Mouse (Mus musculus): ENCODE measurements around the gene Rcn2. TPM values are rescaled to one million over a fixed set of nuclear protein-coding genes. Genes with fewer than 3 reads are reported as not detected.
"Not testable (repeated sequence)": the region's sequence is repeated elsewhere in the genome, so short reads cannot be mapped to it uniquely, and the experiment has no call there.

Rcn2 gene
- total RNA-seq (2021), result 100 to 1,000 TPM; 114 to 127 TPM

DNA sequence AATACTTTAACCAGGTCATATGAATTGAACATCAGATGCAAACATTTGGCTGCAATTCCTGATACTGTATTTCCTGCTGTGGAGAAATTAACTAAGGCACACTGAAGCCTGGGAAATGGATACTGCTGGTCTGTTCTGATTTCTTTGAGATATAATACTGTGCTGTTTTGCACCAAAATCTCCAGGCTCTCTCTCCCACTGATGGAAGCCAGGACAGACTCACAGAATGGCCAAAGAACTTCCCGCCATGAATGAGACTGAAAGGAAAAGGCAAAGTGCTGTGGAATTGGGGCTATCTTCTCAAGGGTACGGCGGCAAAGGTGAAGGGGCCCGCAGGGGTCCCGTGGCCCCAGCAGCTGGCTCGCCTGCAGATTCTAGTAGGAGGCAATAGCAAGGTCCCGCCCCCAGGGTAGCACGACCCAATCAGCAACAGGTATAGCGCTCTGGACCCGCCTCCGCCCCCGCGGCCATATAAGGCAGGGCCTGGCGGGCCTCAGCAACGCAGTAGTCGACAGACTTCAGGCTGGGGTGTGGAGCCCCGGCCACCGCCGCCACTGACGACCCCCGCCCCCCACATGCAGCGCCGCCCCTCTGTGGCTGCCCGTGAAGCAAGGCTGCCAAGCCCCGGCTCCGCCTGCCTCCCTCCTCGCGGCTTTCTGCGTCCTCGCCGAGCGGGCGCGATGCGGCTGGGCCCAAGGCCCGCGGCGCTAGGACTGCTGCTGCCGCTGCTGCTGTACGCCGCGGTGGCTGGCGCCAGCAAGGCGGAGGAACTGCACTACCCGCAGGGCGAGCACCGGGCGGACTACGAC, at the start of gene Rcn2:
TSS of gene Rcn2 (plus strand) at position 474 of the 809 bp plus-strand sequence.
- peak; percentile 93 to 96 for DNase-seq (ENCODE audit: extremely low spot score in 1 of 2, low spot score in 2 of 2)
- intact Hi-C loops (cut with DNase I), result no loop called here

DNA sequence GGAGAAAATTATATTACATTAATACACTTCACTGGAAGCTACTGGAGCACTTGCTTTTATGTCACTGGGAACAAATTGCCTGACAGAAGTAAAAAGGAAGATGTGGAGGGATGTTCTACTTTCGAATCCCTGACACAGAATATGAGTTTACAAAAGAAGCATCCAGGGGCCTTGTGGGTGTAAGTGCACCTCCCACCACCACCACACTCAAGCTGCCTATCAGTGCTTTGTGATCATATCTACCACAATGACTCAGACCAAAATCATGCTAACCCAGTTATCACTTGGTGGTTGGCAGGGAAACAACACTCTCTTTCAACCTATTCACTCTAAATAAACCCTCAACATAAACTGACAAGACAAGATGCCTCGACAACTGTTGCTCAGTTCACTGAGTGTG, 37.0 kb upstream of the Rcn2 start:
- intact Hi-C loops (cut with DNase I); DNase-seq (ENCODE audit: extremely low spot score in 1 of 2, low spot score in 2 of 2): not testable (repeated sequence)

DNA sequence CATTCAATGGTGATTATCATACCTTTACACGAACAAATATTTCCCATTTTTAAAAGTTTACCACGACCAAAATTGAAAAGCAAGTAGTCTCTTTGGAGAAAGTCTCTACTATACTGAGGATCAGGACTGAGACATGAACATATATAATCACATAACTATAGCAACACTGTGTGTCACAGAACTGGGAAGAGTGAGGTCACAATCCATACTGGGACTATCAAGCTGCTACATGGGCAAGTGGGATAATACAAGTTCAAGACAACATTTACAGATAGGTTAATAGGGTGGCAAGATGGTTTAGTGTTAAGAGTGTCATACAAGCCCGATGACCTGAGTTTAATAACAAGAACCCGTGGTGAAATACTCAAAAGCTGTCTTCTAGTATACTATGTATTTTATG, 31.2 kb upstream of the Rcn2 start, which contains the start of gene 4930563M21Rik:
TSS of gene 4930563M21Rik (minus strand) at position 101 of the 400 bp plus-strand sequence.
- no peak for DNase-seq (ENCODE audit: extremely low spot score in 1 of 2, low spot score in 2 of 2)
- intact Hi-C loops (cut with DNase I), result no loop called here

DNA sequence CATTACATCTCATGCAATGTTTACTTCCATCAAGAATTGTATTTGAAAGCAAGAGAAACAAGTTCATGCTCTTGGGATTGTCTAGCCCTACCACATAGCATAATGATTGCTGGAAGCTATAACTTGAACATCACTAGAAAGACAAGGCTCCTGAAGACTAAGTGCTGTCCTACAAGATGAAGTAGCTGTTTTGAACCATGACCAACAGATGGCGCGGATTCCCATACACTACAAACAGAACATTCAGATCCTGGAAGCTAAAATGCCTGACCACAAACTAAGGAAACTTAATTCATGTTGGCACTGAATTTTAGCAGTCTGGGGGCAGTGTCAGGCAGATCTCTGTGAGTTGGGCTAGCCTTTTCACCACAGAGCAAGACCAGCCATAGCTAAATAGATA, 16.9 kb upstream of the Rcn2 start:
- intact Hi-C loops (cut with DNase I), result no loop called here
- no peak for DNase-seq (ENCODE audit: extremely low spot score in 1 of 2, low spot score in 2 of 2)

DNA sequence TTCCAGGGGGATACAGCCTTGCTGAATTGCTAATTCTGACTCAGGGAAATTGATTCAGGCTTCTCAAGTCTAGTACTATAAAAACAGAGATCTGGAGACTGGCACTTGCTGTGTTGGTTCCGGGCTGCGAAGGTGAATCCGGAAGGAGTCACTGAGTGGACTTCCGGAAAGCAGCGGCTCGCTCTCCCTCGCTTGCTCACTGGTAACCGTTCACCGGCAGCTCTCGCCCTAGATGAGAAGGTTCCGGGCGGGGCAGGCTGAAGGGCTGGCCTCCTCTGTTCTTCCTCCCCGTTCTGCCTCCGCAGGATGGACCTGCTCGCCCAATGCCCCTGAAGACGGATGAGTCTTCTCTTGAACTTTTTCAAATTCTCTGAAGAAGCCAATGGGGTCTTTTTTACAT, 14.4 kb upstream of the Rcn2 start:
- peak in 1 of 2 experiments; percentile 25 for DNase-seq (ENCODE audit: extremely low spot score in 1 of 2, low spot score in 2 of 2)
- intact Hi-C loops (cut with DNase I), result no loop called here

DNA sequence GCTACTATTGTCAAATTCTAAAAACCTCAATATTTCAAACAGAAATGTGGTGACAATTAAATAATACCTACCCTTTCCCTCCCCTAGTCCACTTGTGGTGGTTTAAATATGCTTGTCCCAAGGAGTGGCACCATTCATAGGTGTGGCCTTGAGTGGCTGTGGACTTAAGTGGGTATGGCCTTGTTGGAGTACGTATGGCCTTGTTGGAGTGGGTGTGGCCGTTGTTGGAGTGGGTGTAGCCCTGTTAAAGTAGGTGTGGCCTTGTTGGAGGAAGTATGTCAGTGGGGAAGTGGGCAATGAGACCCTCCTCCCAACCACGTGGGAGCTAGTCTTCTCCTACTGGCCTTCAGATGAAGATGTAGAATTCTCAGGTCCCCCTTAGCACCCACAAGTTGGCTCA, 9.4 kb upstream of the Rcn2 start:
- no peak for DNase-seq (ENCODE audit: extremely low spot score in 1 of 2, low spot score in 2 of 2)
- intact Hi-C loops (cut with DNase I), result no loop called here

DNA sequence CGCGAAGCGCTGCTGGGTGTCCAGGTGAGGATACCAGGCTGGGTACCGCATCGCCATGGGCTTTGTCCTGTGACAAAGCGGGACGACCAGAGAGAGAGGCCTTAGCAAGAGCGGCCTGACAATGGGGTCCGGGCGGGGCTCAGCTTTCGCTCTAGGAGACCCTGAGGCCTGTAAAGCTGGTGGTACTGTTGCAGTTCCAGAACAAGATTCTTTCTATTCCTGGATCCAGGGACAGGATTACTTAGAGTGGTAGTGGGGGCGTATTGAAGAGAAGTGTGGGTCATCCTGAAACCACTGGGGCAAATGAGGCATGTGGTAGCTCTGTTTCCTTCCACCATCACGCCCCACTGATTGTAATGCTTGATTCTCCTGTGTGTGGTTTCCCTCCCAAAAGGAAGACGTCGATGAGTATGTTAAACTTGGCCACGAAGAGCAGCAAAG, 556 bp downstream of the Rcn2 start:
- DNase-seq (ENCODE audit: extremely low spot score in 1 of 2, low spot score in 2 of 2), result no peak
- intact Hi-C loops (cut with DNase I), result no loop called here

DNA sequence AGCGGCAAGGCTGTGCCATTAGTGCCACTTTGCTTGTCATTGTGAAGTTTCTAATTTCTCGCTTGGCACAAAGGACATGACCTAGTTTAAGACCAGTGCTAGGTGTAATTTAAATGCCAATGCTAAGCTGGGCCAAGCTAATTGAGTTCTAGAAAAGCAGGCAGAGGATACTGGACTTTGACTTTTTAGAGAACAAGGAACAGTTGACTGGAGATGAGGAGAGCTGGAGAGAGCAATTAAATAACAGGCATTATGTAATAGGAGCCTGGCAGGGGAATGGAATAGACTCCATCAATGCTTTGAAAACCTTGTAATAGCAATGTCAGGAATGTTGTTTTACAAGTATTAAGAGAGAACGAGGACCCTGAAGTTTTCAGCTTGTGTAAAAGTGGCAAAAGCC, 12.2 kb downstream of the Rcn2 start:
- DNase-seq (ENCODE audit: extremely low spot score in 1 of 2, low spot score in 2 of 2), result peak in 1 of 2 experiments; percentile 16
- intact Hi-C loops (cut with DNase I), result no loop called here

DNA sequence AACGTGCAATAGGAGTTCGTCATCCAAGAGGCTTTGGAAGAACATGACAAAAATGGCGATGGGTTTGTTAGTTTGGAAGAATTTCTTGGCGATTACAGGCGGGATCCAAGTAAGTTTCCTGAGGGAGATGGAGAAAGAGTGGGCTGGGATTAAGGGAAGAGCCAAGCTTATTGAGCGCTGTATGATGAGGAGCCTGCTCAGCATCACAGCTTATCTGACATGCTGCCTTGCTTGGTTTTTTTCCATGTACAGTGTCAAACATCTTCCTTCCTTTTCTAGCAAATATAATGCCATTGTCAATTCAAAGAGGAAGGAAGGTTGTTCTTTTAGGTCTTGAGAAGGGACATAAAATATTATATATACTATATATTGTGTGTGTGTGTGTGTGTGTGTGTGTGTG, 14.5 kb downstream of the Rcn2 start:
- DNase-seq (ENCODE audit: extremely low spot score in 1 of 2, low spot score in 2 of 2), result no peak
- intact Hi-C loops (cut with DNase I), result no loop called here

DNA sequence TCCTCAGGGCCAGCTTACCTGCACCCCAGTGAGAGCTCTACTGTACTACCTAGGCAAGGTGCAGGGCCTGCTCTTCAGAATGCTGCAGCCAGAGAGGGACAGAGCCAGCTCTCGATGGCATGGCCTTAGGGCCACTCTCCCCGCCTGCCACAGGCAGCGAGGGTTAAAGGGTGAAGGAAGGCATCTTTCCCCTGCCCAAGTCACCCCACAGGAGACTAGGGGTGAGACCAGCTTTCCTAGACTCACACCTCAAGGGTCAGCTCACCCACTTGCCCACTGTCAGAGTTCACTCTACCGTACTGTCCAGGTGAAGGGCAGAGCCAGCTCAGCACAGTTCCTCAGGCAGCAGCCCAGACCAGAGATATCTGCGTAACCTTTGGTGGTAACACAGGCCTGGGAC, 20.7 kb downstream of the Rcn2 start:
- intact Hi-C loops (cut with DNase I), result no loop called here
- no peak for DNase-seq (ENCODE audit: extremely low spot score in 1 of 2, low spot score in 2 of 2)

DNA sequence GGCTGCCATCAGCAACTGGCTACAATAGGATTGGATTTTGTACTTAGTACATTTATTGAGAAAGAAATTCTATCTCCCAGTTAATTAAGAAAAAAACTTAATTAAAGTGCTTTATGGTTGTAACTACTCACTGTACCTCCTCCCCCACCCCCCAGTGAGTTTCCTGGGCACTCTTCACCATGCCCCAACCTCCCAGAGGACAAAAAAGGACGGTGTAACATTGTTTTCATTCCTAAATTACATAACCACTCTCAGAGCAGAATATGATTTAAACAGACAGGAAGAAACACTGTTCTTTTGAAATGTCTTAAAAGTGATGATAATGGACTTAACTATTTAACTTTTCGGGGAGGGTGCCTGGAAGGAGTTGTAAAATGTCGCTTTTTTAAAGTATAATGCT, 23.4 kb downstream of the Rcn2 start:
- no peak for DNase-seq (ENCODE audit: extremely low spot score in 1 of 2, low spot score in 2 of 2)
- intact Hi-C loops (cut with DNase I), result no loop called here

DNA sequence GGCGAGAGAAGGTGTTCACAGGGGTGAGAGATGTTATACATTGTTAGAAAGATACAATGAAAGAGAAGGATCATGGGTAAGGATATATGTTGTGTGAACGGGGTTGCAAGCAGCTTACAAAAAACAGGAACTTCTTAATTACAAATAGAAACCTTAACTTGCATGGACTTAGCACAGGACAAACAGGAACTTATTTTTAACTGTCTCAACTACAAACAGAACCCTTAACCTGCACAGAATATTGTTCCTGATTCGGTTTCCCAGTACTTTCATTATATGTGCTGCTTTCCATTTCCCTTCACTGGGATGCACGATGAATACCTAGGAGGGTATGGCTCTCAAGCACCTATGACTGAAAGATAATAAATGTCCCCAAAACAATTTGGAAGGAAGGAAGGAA, 26.3 kb downstream of the Rcn2 start:
- intact Hi-C loops (cut with DNase I), result no loop called here

DNA sequence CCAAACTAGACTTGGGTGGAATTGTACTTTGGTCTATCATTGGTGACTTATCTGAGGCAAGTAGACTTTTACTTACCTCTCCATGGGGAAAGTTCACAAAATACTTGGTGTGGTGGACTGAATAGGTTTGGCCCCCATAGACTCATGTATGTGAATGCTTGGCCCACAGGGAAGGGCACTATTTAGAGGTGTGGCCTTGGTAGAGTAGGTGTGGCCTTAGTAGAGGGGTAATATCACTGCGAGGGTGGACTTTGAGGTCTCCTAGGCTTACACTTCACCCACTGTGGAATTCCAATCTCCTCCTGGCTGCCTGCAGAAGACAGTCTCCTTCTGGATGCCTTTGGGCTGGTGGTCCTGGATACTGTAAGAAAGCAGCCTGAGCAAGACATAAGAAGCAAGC, 27.0 kb downstream of the Rcn2 start:
- intact Hi-C loops (cut with DNase I), result no loop called here
- no peak for DNase-seq (ENCODE audit: extremely low spot score in 1 of 2, low spot score in 2 of 2)

More for the DNA sequence above, 26.3 kb downstream of the Rcn2 start:
- DNase-seq (ENCODE audit: extremely low spot score in 1 of 2, low spot score in 2 of 2), result no peak

DNA sequence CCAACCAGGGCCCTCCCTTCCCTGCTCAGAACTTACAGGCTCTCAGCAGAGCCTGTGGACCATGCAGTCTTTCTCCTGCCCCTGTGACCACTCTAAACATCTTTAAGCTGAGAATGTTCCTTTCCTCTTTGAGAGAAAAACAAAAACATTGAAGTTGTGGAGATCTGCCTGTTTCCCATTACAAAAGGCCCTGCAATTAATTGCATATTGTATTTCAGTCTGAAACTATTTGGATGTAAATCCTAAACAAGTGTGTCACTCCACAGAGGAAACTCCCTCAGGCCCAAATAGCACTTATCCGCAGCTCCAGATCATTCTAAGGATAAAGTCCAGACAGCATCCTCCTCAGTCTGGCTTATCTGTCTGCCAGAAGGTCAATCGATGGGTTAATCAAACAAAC, 31.2 kb downstream of the Rcn2 start:
- intact Hi-C loops (cut with DNase I), result no loop called here
- DNase-seq (ENCODE audit: extremely low spot score in 1 of 2, low spot score in 2 of 2), result no peak

DNA sequence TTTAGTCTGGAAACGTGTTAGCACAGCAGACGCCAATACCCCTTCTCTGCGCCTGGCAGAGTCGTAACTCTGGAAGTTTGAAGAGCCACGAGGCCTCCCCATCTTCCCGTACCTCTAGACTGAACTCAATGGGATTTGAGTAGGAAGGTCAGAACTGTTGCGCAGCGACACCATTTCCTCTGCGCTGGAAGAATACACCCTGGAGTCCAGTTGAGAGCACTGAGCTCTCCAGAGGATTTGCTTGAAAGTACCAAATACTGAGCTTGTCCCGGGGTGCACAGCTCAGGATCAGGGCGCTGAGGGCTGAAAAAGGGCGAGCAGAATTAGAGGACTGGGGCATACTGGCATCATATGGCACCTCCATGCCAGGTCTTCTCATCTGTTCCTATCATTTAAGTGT, 33.2 kb downstream of the Rcn2 start:
- DNase-seq (ENCODE audit: extremely low spot score in 1 of 2, low spot score in 2 of 2), result no peak
- intact Hi-C loops (cut with DNase I), result no loop called here

DNA sequence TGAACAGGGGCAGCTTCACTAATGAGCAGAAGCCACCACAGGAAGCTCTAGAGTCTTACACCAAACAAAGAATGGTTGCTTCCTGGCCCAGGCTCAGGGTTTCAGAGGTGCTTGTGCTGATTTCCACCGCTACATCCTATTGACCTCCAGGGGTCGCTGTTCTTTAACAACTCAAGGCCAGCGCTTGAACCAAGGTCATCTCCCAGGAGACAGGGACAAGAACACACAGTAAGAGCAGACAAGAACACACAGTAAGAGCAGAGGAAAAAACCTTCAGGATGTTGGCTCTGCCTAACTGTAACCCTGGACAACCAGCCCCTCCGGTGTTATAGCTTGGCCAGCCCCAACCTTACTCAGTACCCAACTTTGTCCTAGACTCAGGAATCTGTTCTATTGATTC, 33.6 kb downstream of the Rcn2 start:
- DNase-seq (ENCODE audit: extremely low spot score in 1 of 2, low spot score in 2 of 2), result peak; percentile 72 to 75
- intact Hi-C loops (cut with DNase I), result no loop called here

DNA sequence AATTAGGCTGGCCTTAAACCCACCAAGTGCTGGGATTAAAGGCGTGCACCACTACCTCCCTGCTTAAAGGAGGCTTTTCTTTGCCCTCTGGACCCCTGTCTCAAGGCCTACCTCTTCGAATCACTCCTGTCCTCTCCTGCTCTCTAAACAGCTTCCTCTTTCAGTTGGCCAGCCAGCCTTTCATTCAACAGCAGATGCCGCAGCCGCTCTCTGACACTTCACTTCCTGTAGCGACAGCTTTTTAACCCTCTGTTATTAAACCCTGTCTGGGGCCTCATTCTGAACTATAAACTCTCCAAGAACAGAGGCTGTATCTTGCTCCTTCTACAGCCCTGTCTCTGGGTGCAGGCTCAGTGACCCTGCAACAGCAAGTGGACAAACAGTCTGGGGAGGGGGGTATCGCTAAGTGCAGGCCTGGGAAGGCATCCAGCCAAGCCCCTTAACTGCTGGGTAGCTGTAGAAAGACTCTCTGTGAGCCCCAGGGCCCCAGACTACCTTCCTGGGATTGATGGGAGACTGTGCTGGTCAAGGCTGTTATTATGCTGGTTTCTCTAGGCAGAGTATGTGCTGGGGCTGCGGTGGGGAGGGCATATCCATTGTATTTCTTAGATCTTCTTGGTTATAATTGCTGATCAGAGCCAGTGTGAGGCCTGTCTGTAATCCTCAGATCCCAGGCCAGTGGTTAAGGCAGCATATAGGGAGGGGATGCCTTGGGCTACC, 34.4 kb downstream of the Rcn2 start:
- peak in 1 of 2 experiments; percentile 52 for DNase-seq (ENCODE audit: extremely low spot score in 1 of 2, low spot score in 2 of 2)
- intact Hi-C loops (cut with DNase I), result no loop called here

DNA sequence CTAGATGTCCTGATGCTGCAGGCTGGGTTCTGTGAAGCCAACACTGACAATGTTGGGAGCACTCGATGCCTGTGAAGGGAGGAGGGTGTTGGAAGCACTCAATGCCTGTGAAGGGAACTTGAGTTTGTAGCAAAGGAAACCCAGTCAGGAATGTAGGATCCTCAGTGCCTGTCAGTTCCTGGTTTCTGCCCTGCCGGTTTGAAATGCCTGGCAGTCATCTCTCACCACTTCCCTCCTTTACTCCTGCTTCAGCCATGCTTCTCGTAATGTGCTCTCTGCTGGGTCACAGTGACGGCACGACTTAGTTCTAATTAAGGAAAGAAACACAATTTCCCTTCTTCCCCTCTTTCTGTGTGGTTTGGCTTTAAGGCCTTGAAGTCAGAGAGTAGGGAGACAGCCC, 37.9 kb downstream of the Rcn2 start:
- DNase-seq (ENCODE audit: extremely low spot score in 1 of 2, low spot score in 2 of 2), result no peak
- intact Hi-C loops (cut with DNase I), result no loop called here

DNA sequence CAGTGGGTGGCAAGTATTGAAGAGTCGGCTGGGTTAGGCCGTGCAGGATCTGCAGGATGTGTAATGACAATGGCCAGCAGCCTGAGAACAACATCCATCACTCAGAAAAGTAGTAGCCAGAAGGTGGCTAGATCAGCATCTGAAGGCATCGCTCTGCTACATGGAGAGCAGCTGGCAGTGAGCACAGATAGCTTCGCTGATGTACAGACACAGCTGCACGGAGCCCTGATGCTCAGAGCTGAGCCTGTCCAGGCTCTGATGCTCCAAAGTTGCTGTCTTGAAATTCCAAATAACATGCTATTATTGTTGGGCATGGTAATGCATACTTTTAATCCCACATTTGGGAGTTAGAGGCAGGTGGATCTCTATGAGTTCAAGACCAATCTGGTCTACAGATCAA, 44.9 kb downstream of the Rcn2 start:
- no peak for DNase-seq (ENCODE audit: extremely low spot score in 1 of 2, low spot score in 2 of 2)
- intact Hi-C loops (cut with DNase I), result no loop called here
